Mouse (Mus musculus) left cerebral cortex, postnatal 4 days (tissue): Measurements from ENCODE around the gene Sorcs3. TPM values are rescaled to one million over a fixed set of nuclear protein-coding genes. Genes with fewer than 3 reads are reported as not detected.

Experiments
- DNase-seq: peaks from one replicate; pipeline ENCODE4 v3.0.0-alpha.2; 2022
- intact Hi-C: fragments of 180-260 bp; cut with DNase I; formaldehyde crosslinking; loops from one replicate; pipeline ENCODE4 v1.15.1; 2025
- total RNA-seq, 2 experiments: library from RNA; stranded (reverse); gene quantifications; 2 replicates each; pipeline ENCODE4 v1.2.3; 2021

Gene Sorcs3
- total RNA-seq, 2 experiments from 2014 or later: 15.8 to 20.9 TPM

DNA sequence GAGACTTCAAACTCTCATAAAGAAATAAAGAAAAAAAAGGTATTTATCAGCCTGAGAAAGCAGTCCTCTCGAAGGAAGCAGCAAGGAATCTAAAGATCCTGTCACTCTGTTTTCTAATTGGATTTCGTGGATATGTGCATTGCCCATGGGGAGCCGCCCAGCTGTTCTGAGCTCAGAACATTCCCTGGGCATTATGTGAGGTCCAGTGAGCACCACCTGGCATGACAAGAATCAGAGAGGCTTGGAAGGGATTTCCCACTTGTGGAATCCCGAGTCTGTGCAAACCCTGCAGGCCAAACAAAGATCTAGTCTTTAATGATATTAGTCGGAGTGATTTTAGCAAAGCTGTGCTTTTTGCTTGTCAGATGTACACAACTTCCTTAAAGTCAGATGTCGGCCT lies 598.7 kb downstream of the Sorcs3 start:
- DNase-seq: peak; percentile 54
- intact Hi-C loops: no loop called here

DNA sequence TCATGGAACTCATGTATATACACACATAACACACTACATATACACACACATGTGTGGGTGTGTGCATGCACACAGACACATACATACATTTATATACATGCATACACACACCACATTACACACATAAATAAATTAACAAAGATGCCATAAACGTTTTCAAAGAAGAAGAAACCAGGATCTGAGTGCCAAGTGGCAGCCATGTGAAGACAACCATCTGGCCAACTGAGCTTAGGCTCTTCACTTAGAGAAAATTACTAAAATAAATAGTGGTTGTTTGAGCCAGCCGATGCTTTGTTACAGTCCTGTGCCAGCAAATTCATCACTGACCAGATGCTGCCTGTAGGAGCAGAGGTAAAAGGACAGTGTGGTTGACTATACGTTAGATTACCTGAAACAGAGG lies 605.7 kb downstream of the Sorcs3 start:
- no peak for DNase-seq
- intact Hi-C loops: no loop called here

- no peak for DNase-seq
- intact Hi-C loops: no loop called here
These were observed 608.0 kb downstream of the Sorcs3 start for GRCm38 (mm10) chr19:48813823-48814222.

DNA sequence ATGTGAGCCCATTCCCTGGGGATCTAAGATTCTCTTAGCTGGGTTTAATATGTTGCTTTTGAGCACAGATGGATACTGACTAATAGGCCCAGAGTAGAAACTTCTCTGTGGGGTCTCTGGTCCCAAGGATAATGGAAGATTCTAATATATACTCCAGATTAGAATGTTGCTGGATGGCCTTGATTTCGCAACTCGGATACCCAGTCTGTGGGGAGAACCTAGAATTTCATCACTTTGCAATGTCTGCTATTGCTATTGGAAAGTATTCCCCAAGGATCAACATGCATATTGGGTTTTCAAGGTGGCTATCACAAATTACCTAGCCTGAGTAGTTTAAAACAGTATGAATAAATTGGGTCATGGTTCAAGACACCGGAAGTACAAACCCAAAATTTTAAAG lies 609.2 kb downstream of the Sorcs3 start:
- intact Hi-C loops: no loop called here

DNA sequence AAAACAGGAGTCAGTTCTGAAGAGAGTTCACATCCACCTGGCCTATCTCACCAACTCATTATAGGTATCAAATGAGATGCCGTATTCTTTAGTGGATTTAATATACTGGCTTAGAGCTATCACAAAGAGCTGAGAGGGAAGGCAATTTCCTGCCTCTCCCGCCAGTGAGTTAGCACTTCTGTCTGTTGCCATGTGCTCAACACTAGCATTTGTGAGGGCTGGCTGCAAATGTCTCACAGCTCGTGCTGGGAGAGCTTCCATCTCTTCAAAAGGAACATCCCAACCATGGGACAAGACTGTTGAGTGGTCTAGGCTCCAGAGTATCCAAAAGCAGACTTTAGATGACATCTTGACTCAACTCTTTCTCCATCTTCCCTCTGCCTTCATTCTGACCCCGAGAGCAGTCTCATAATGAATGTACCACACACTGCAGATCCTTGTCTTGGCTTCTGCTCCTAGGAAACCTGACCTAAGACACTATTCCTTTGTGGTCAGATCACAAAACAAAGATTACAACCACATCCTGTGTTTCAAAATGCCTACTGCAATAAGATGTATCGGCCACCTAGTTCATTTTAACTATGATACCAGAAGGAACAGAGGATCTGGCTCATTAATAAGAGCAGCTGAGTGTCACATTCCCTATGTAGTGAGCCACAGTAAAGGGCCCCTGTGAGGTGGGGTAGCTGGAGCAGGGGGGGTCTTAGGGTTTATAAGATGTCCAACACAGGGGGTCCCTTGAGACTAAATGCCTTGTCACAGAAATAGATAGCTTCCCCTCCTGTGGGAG lies 614.9 kb downstream of the Sorcs3 start:
- intact Hi-C loops: no loop called here
- DNase-seq: no peak

More for the DNA sequence above, 609.2 kb downstream of the Sorcs3 start:
- DNase-seq: no peak

- intact Hi-C loops: no loop called here
- no peak for DNase-seq
These were observed 615.5 kb downstream of the Sorcs3 start for GRCm38 (mm10) chr19:48821283-48821715.

DNA sequence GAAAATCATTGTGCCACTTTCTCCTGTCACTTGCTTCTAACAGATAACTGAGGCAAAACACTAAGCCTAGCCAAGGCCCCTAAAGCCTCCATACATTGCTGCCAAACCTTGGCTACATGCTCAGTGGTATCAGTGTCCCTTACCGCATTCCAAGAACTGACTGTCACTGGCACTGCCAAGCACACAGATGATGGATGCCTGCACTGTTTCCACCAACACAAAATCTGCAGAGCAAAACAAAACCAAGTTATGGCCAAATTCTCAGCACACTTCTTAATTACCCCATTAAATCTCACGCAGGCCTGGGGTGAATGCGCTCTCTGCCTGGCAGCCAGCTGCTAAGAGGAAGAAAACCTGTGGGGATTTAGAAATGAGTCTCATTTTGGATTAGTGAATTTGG lies 628.5 kb downstream of the Sorcs3 start:
- DNase-seq: peak; percentile 31
- intact Hi-C loops: no loop called here

DNA sequence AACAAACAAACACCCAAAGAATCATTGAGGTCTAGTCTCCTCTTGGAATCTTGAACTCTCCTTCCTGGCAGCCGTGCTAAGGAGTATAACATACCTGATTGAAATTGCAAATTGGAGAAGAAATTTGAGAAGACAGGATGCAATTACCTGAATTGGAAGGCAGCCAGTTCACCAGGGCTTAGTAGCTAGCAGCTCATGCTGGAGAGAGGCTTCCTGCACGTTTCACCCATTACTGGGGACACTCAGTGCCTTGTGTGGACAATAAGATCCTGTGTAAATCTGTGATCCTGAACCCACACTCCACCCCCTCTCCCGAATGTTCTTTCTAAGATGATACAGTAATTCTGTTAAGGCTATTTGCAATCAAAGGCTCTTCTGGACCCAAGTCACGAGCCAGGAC lies 633.6 kb downstream of the Sorcs3 start:
- intact Hi-C loops: no loop called here

GRCm38 (mm10) chr19:48847700-48848099 lies 641.9 kb downstream of the Sorcs3 start:
- intact Hi-C loops: no loop called here
- DNase-seq: no peak

More for the DNA sequence above, 633.6 kb downstream of the Sorcs3 start:
- no peak for DNase-seq

DNA sequence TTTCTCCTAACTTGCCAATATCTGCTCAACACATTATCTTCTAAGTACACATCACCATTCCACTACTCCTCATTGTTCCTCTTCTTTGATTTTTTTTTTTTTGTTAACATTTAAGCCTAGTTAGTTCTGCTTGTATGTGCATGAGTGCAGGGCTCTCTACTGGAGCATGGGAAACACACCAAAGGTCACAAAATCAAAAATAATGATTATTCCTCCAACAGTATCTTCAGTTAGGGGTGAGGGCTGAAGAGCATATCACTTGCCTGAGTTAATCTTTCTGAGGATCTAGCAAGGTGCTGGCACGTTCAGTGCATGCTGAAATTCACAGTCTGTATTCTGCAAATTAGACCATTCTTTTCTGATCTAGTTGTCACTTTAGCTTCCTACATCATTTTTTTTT lies 644.6 kb downstream of the Sorcs3 start:
- intact Hi-C loops: no loop called here
- DNase-seq: no peak
